Mouse (Mus musculus) myocyte (in vitro differentiated cells): Measurements from ENCODE around the gene Creb3l1.
A peak's percentile ranks its signal among the peaks of the same experiment; 100 is the strongest.

ENCODE experiments used
- E2F4 ChIP-seq: IDR thresholded peaks from one replicate; pipeline ENCODE4 v1.6.1; 2011; ENCODE audit warnings: mild to moderate bottlenecking, control low read depth, moderate library complexity; ENCODE audit not compliant: insufficient read depth
- MAX ChIP-seq: IDR thresholded peaks from one replicate; pipeline ENCODE4 v1.6.1; 2011; ENCODE audit warnings: low read depth, mild to moderate bottlenecking, control low read depth
- MYOG ChIP-seq, 3 experiments: IDR thresholded peaks; one replicate each; pipeline ENCODE4 v1.6.1; 2011; ENCODE audit warnings: control low read depth in 2 of 3, low read depth in 2 of 3, mild to moderate bottlenecking in 2 of 3; ENCODE audit not compliant: insufficient read length in 2 of 3, control insufficient read depth in 1 of 3, insufficient read depth in 1 of 3
- POLR2A ChIP-seq: IDR thresholded peaks from one replicate; pipeline ENCODE4 v1.6.1; 2011; ENCODE audit warnings: low read depth, mild to moderate bottlenecking, control low read depth, moderate library complexity; ENCODE audit not compliant: insufficient read length
- TCF3 ChIP-seq: IDR thresholded peaks from one replicate; pipeline ENCODE4 v1.6.1; 2011; ENCODE audit warnings: low read depth, control low read depth; ENCODE audit not compliant: insufficient read length
- USF1 ChIP-seq: IDR thresholded peaks from one replicate; pipeline ENCODE4 v1.6.1; 2011; ENCODE audit warnings: low read depth, mild to moderate bottlenecking, control low read depth, moderate library complexity

DNA sequence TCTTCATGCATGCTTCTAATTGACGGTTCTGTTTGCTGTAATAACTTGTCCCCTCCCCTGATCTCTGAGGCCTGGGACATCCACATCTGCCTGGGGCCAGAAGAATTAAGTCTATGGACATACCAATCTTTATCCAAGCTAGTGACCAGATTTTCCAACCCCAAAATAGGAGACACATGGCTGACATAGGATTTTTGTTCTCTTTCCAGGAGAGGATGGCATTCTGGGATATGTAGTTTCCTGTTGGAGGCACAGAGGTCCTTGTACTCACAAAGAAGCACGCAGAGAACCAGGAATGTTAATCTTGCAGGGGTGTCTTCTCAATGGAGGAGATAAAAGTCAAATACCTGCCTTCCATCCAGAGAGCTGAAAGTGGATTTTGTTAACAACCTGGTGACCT, 28.5 kb upstream of the Creb3l1 start:
- no peak for TF ChIP-seq POLR2A
- TF ChIP-seq MAX, result no peak
- TF ChIP-seq MYOG (IDR thresholded peaks at IDR 0.05; ENCODE audit: control insufficient read depth in 1 of 3, insufficient read depth in 1 of 3, insufficient read length in 2 of 3, low read depth in 2 of 3), result no peak
- TF ChIP-seq E2F4, result no peak
- peak; percentile 7 for TF ChIP-seq USF1
- TF ChIP-seq TCF3, result no peak
